Mouse (Mus musculus) myocyte (in vitro differentiated cells): ENCODE results near the gene Klra7.
"Not testable (repeated sequence)": the region's sequence is repeated elsewhere in the genome, so short reads cannot be mapped to it uniquely, and the experiment has no call there.

ENCODE experiments used
- CEBPB ChIP-seq: IDR thresholded peaks from 2 replicates; pipeline ENCODE4 v1.6.1; 2011; ENCODE audit warnings: mild to moderate bottlenecking, moderate library complexity; ENCODE audit not compliant: poor library complexity, insufficient read depth, severe bottlenecking
- E2F4 ChIP-seq: IDR thresholded peaks from one replicate; pipeline ENCODE4 v1.6.1; 2011; ENCODE audit warnings: mild to moderate bottlenecking, control low read depth, moderate library complexity; ENCODE audit not compliant: insufficient read depth
- MAX ChIP-seq: IDR thresholded peaks from one replicate; pipeline ENCODE4 v1.6.1; 2011; ENCODE audit warnings: low read depth, mild to moderate bottlenecking, control low read depth
- MYOD1 ChIP-seq, 3 experiments: IDR thresholded peaks; one replicate each; pipeline ENCODE4 v1.6.1; 2011; ENCODE audit warnings: control low read depth in 2 of 3, low read depth in 2 of 3, mild to moderate bottlenecking in 2 of 3, moderate library complexity in 1 of 3; ENCODE audit not compliant: insufficient read length in 2 of 3, control insufficient read depth in 1 of 3
- MYOG ChIP-seq, 3 experiments: IDR thresholded peaks; one replicate each; pipeline ENCODE4 v1.6.1; 2011; ENCODE audit warnings: control low read depth in 2 of 3, low read depth in 2 of 3, mild to moderate bottlenecking in 2 of 3; ENCODE audit not compliant: insufficient read length in 2 of 3, control insufficient read depth in 1 of 3, insufficient read depth in 1 of 3
- POLR2A ChIP-seq: IDR thresholded peaks from one replicate; pipeline ENCODE4 v1.6.1; 2011; ENCODE audit warnings: low read depth, mild to moderate bottlenecking, control low read depth, moderate library complexity; ENCODE audit not compliant: insufficient read length
- POLR2AphosphoS2 ChIP-seq: IDR thresholded peaks from one replicate; pipeline ENCODE4 v1.6.1; 2011; ENCODE audit warnings: low read depth, control low read depth; ENCODE audit not compliant: insufficient read length
- SRF ChIP-seq: IDR thresholded peaks from one replicate; pipeline ENCODE4 v1.6.1; 2011; ENCODE audit warnings: low read depth; ENCODE audit not compliant: control insufficient read depth, insufficient read length
- TCF12 ChIP-seq: IDR thresholded peaks from one replicate; pipeline ENCODE4 v1.6.1; 2011; ENCODE audit warnings: mild to moderate bottlenecking, control low read depth; ENCODE audit not compliant: poor library complexity, insufficient read depth, severe bottlenecking
- USF1 ChIP-seq: IDR thresholded peaks from one replicate; pipeline ENCODE4 v1.6.1; 2011; ENCODE audit warnings: low read depth, mild to moderate bottlenecking, control low read depth, moderate library complexity

DNA sequence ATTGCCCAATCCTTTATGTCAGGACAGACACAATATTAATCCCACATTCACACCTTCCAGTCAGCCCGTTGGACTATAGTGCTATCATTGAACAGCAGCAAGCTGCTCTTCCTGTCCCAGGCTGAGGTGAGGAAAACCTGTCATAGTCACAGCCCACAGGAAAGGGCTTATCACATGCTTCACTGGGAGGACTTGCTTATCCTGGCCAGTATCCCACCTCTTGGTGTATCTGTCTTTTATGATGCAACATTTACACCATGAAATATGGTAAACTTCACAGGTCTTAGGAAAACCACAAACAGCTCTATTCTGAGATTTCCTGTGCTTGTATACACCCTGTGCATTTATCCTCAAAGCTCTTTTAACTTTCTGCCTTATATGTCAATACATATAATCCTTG, 35.7 kb downstream of the Klra7 start:
- TF ChIP-seq POLR2A; E2F4; USF1; MYOG (IDR thresholded peaks at IDR 0.05; ENCODE audit: control insufficient read depth in 1 of 3, insufficient read depth in 1 of 3, insufficient read length in 2 of 3, low read depth in 2 of 3); SRF; TCF12; MYOD1 (IDR thresholded peaks at IDR 0.05; ENCODE audit: control insufficient read depth in 1 of 3, insufficient read length in 2 of 3, low read depth in 2 of 3); MAX; CEBPB; POLR2AphosphoS2: not testable (repeated sequence)
